Mouse (Mus musculus) heart, postnatal 0 days (tissue): Measurements from ENCODE around the gene Eya2.

Experiments
- CTCF ChIP-seq: IDR thresholded peaks from 2 replicates; pipeline ENCODE4 v1.5.1; 2016; ENCODE audit warnings: antibody characterized with exemption, control low read depth, low read depth
- EP300 ChIP-seq: IDR thresholded peaks from 2 replicates; pipeline ENCODE4 v1.6.1; 2016; ENCODE audit warnings: antibody characterized with exemption, low read depth

GRCm38 (mm10) chr2:165583518-165583917 is 11.3 kb upstream of the Eya2 start:
- TF ChIP-seq CTCF (no peak), EP300 (no peak)
